Mouse (Mus musculus) subcutaneous adipose tissue, adult 2 months (tissue): ENCODE results near the gene Armcx5. TPM values are rescaled to one million over a fixed set of nuclear protein-coding genes. Genes with fewer than 3 reads are reported as not detected.

ENCODE experiments used
- polyA plus RNA-seq: library from polyadenylated mRNA; depleted of rRNA; stranded (reverse); fragments of >200 nt; gene quantifications from 2 replicates; pipeline ENCODE4 v1.2.3, GENCODE M21; 2012; ENCODE audit warnings: low replicate concordance; rRNA removed

The Armcx5 gene
- polyA plus RNA-seq: 2.1 and 2.5 TPM in 2 replicates

GRCm38 (mm10) chrX:135742304-135743055, at the start of gene Armcx5, which contains the start of gene Gprasp1:
Gene Armcx5, plus strand, starts transcription at chrX:135742733.
Gene Gprasp1, plus strand, starts transcription at chrX:135742733.

GRCm38 (mm10) chrX:135693633-135694032, 48.9 kb upstream of the Armcx5 start, which contains the start of gene Tcp11x2:
Gene Tcp11x2, minus strand, starts transcription at chrX:135693790.

GRCm38 (mm10) chrX:135725161-135725560, 17.4 kb upstream of the Armcx5 start, which contains the start of gene Tmsb15a:
Gene Tmsb15a, minus strand, starts transcription at chrX:135725261.

Other genes starting within 250 kb of the Armcx5 start
- gene AV320801, start 248.1 kb upstream of the Armcx5 start, polyA plus RNA-seq: not detected in 2 replicates
- not detected in 2 replicates for gene Nxf7, start 144.0 kb upstream of the Armcx5 start, polyA plus RNA-seq
- gene Prame, start 115.0 kb upstream of the Armcx5 start, polyA plus RNA-seq: not detected in 2 replicates
- not detected in 2 replicates for gene Tcp11x2, start 48.9 kb upstream of the Armcx5 start, polyA plus RNA-seq
- gene Tmsb15a, start 17.5 kb upstream of the Armcx5 start, polyA plus RNA-seq: not detected in 2 replicates
- gene Gprasp1, start within 50 bp of the Armcx5 start, polyA plus RNA-seq: 13.9 and 25.3 TPM in 2 replicates
- 2.3 and 8.1 TPM in 2 replicates for gene Bhlhb9, start 54.9 kb downstream of the Armcx5 start, polyA plus RNA-seq
- 1.8 and 12.6 TPM in 2 replicates for gene Gprasp2, start 96.3 kb downstream of the Armcx5 start, polyA plus RNA-seq